Mouse (Mus musculus) brain, embryonic 14.5 days (tissue): ENCODE data around the gene Pak6. TPM values are rescaled to one million over a fixed set of nuclear protein-coding genes. Genes with fewer than 3 reads are reported as not detected.

Experiments
- DNase-seq: peaks from one replicate; pipeline ENCODE4 v3.0.0-alpha.2; 2011; ENCODE audit warnings: low read depth
- CTCF ChIP-seq: fragments of 200-500 bp; IDR thresholded peaks from 2 replicates; pipeline ENCODE4 v1.5.1; 2012; ENCODE audit warnings: inconsistent platforms, mild to moderate bottlenecking, moderate library complexity, borderline replicate concordance; ENCODE audit not compliant: insufficient read depth, insufficient read length; ENCODE audit errors: extremely low read depth
- POLR2A ChIP-seq: fragments of 200-500 bp; IDR thresholded peaks from 2 replicates; pipeline ENCODE4 v1.6.1; 2012; ENCODE audit warnings: mild to moderate bottlenecking, inconsistent platforms, borderline replicate concordance; ENCODE audit not compliant: poor library complexity, insufficient read depth, insufficient read length, severe bottlenecking; ENCODE audit errors: extremely low read depth
- polyA plus RNA-seq: library from polyadenylated mRNA; depleted of rRNA; stranded (reverse); fragments of >200 nt; gene quantifications from 2 replicates; pipeline ENCODE4 v1.2.3, GENCODE M21; 2012

Pak6 gene
- polyA plus RNA-seq, 1 experiment, result 41.3 TPM

- no peak for TF ChIP-seq CTCF
- no peak for TF ChIP-seq POLR2A
- no peak for DNase-seq
These were observed 38.1 kb downstream of the Pak6 start for GRCm38 (mm10) chr2:118701161-118701560.

- TF ChIP-seq POLR2A (no peak), CTCF (no peak)
- no peak for DNase-seq
These were observed 39.1 kb downstream of the Pak6 start for GRCm38 (mm10) chr2:118701971-118702882.

- peak; percentile 18; the same call in 1 of the 2 replicates for TF ChIP-seq CTCF
- no peak for TF ChIP-seq POLR2A
These were observed 40.0 kb downstream of the Pak6 start for GRCm38 (mm10) chr2:118702883-118703761.

GRCm38 (mm10) chr2:118703913-118704730, 41.0 kb downstream of the Pak6 start, which contains the start of gene Ankrd63:
Gene Ankrd63 (minus strand): TSS chr2:118703963.
- TF ChIP-seq CTCF (no peak), POLR2A (no peak)
- peak; percentile 38 for DNase-seq

More at GRCm38 (mm10) chr2:118702883-118703761, 40.0 kb downstream of the Pak6 start:
- DNase-seq, result peak; percentile 45

- no peak for TF ChIP-seq POLR2A
- no peak for TF ChIP-seq CTCF
- peak; percentile 42 for DNase-seq
These were observed 43.3 kb downstream of the Pak6 start for GRCm38 (mm10) chr2:118706436-118706835.

- no peak for TF ChIP-seq POLR2A
- no peak for TF ChIP-seq CTCF
These were observed 45.4 kb downstream of the Pak6 start for GRCm38 (mm10) chr2:118708472-118708871.

GRCm38 (mm10) chr2:118709655-118710221, 46.6 kb downstream of the Pak6 start:
- no peak for DNase-seq
- no peak for TF ChIP-seq CTCF
- TF ChIP-seq POLR2A, result no peak

More at GRCm38 (mm10) chr2:118708472-118708871, 45.4 kb downstream of the Pak6 start:
- DNase-seq, result no peak

- peak; percentile 87 for DNase-seq
- TF ChIP-seq POLR2A (no peak), CTCF (no peak)
These were observed 48.0 kb downstream of the Pak6 start for GRCm38 (mm10) chr2:118711038-118711494.

- DNase-seq, result no peak
- TF ChIP-seq POLR2A (no peak), CTCF (no peak)
These were observed 50.5 kb downstream of the Pak6 start for GRCm38 (mm10) chr2:118713631-118714030.

GRCm38 (mm10) chr2:118714230-118714629, 51.1 kb downstream of the Pak6 start:
- TF ChIP-seq CTCF (no peak), POLR2A (no peak)
- DNase-seq, result peak; percentile 88
